Mouse (Mus musculus) liver, embryonic 15.5 days (tissue): ENCODE data around the gene Olfr1184. TPM values are rescaled to one million over a fixed set of nuclear protein-coding genes. Genes with fewer than 3 reads are reported as not detected.
"Not testable (repeated sequence)": the region's sequence is repeated elsewhere in the genome, so short reads cannot be mapped to it uniquely, and the experiment has no call there.

ENCODE experiments used
- ATAC-seq: fragments of 200-750 bp; cut with Nextera tagmentation; 2 replicates; pipeline ENCODE4 v1.8.0; 2017; ENCODE audit warnings: moderate number of reproducible peaks, mild to moderate bottlenecking, moderate library complexity; ENCODE audit not compliant: insufficient read depth
- H3K27ac ChIP-seq: fragments of 300-500 bp; sonication (generic); replicated peaks from 2 replicates; pipeline ENCODE4 v1.5.1; 2015; ENCODE audit warnings: mild to moderate bottlenecking, inconsistent platforms
- H3K27me3 ChIP-seq: fragments of 300-500 bp; sonication (generic); 2 replicates; pipeline ENCODE4 v1.6.1; 2015; ENCODE audit warnings: mild to moderate bottlenecking, inconsistent platforms
- H3K36me3 ChIP-seq: fragments of 300-500 bp; sonication (generic); replicated peaks from 2 replicates; pipeline ENCODE4 v1.6.1; 2015; ENCODE audit warnings: moderate library complexity, mild to moderate bottlenecking, inconsistent platforms
- H3K4me1 ChIP-seq: fragments of 300-500 bp; sonication (generic); replicated peaks from 2 replicates; pipeline ENCODE4 v1.6.1; 2015; ENCODE audit warnings: inconsistent platforms
- H3K4me2 ChIP-seq: fragments of 300-500 bp; sonication (generic); 2 replicates; pipeline ENCODE4 v1.6.1; 2015; ENCODE audit warnings: moderate library complexity, mild to moderate bottlenecking, inconsistent platforms
- H3K4me3 ChIP-seq: fragments of 300-500 bp; sonication (generic); replicated peaks from 2 replicates; pipeline ENCODE4 v1.5.1; 2015; ENCODE audit warnings: mild to moderate bottlenecking, inconsistent platforms
- H3K9ac ChIP-seq: fragments of 300-500 bp; sonication (generic); 2 replicates; pipeline ENCODE4 v1.6.1; 2015; ENCODE audit warnings: moderate library complexity, mild to moderate bottlenecking, inconsistent platforms
- H3K9me3 ChIP-seq: fragments of 300-500 bp; sonication (generic); replicated peaks from 2 replicates; pipeline ENCODE4 v1.6.1; 2016; ENCODE audit warnings: inconsistent platforms
- WGBS: fragments of 180-500 bp; shearing (Covaris S2); methylation state at CpG from one replicate; pipeline ENCODE4 v1.1.7; 2015; ENCODE audit warnings: mixed read lengths; ENCODE audit not compliant: insufficient replicate concordance; 5-methylcytosine and 5-hydroxymethylcytosine counted together
- polyA plus RNA-seq: library from polyadenylated mRNA; unstranded; fragments of >200 nt; fragmentation: Nextera tagmentation; extraction: Ambion mirVana; gene quantifications from 2 replicates; pipeline ENCODE4 v1.2.1, GENCODE M21; 2015

Olfr1184 gene
- polyA plus RNA-seq: not detected in 2 replicates

DNA sequence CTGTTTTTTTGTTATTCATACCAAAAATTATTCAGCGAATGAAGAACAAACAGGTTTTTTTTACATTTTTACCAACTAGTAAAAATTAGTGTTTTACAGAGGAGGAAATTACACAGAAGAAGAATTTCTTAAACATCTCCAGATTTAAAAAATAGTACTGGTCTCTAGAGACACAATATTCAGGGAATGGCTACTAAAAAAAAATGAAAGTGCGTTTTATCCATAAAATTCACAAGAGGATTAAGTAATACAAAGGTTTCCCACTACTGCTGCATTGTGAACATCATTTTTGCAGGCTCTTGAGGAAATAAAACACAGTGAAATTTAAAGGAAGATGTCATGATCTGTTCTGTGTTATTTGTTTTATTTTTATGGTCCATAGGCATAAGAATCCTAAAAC lies at the start of gene Olfr1184:
Olfr1184 (plus strand) TSS at position 301 of the 400 bp plus-strand sequence.
- H3K4me1 ChIP-seq: no peaks in the 10 kb centered on the region
- no peaks in the 10 kb centered on the region for H3K27me3 ChIP-seq
- no peaks in the 10 kb centered on the region for H3K9me3 ChIP-seq
- no peak within 1 kb of the TSS for H3K4me2 ChIP-seq
- no peaks in the 10 kb centered on the region for H3K36me3 ChIP-seq
- no peak within 1 kb of the TSS for H3K4me3 ChIP-seq
- H3K27ac ChIP-seq: no peak within 1 kb of the TSS
- no peak for ATAC-seq
- 68% methylated on average over 2 of the region's 2 CpGs for WGBS
- no peak within 1 kb of the TSS for H3K9ac ChIP-seq

DNA sequence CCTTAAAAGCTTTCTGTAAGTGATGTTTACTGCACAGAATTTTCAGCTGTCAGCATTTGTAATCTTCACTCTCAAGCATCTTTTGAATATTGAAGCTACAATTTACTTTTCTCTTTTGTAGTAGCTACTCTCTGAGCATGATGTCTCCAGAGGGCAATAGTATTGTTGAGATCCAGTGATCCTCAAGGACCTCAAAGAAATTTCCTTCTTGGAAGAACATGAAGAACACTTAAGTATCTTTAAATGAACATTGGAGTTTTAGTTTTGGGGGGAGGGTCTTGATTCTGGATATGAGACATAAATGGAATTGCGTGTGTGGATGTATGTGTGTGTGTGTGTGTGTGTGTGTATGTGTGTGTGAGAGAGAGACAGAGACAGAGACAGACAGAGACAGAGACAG lies 34.4 kb upstream of the Olfr1184 start, which contains the start of gene Gm13757:
Gm13757 (minus strand) TSS at position 101 of the 400 bp plus-strand sequence.
- Histone ChIP-seq H3K4me2 (no peak within 1 kb of the TSS), H3K9me3 (no peaks in the 10 kb centered on the region), H3K36me3 (no peaks in the 10 kb centered on the region), H3K4me3 (no peak within 1 kb of the TSS), H3K27ac (no peak within 1 kb of the TSS), H3K9ac (no peak within 1 kb of the TSS), H3K27me3 (no peaks in the 10 kb centered on the region), H3K4me1 (no peaks in the 10 kb centered on the region)
- WGBS: 65% methylated on average over 1 of the region's 1 CpGs
- ATAC-seq: no peak

DNA sequence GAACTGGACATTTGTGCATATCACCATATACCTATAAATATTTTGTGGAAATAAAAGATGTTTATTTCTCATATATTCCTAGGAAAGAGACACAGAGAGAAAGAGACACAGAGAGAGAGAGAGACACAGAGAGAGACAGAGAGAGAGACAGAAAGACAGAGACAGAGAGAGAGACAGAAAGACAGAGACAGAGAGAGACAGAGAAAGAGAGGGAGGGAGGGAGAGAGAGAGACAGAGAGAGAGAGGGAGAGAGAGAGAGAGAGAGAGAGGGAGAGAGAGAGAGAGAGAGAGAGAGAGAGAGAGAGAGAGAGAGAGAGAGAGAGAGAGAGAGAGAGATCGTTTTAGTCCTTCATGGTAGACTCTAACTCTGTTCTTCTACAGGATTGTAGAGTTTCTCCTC lies 28.8 kb upstream of the Olfr1184 start, which contains the start of gene Olfr1183:
Olfr1183 (plus strand) TSS at position 301 of the 400 bp plus-strand sequence.
- not testable (repeated sequence) for H3K4me1 ChIP-seq, H3K9me3 ChIP-seq, H3K4me3 ChIP-seq, ATAC-seq, H3K9ac ChIP-seq, H3K4me2 ChIP-seq, H3K27ac ChIP-seq, H3K36me3 ChIP-seq, H3K27me3 ChIP-seq
- WGBS: 75% methylated on average over 1 of the region's 1 CpGs

DNA sequence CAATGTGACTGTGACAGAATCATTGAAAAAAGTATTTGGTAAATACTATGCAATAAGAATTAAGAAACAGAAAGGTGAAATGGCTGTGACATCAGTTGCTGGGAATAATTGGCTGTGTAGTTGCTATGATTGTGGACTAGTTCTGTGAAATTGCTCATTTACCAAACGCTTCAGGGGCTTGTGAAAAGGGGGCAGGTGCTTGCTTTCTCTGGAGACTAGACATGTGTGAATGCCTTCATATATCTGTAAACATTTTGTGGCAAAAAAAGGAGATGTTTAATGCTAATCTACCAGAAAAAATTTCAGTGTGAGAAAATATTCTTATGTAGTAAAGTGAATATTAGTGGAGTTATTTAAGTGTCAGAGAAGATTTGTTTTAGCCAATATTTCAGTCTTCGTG lies 9.6 kb downstream of the Olfr1184 start, which contains the start of gene Olfr1185-ps1:
Olfr1185-ps1 (plus strand) TSS at position 301 of the 400 bp plus-strand sequence.
- Histone ChIP-seq H3K4me1 (no peaks in the 10 kb centered on the region), H3K4me2 (no peak within 1 kb of the TSS), H3K27ac (no peak within 1 kb of the TSS), H3K36me3 (no peaks in the 10 kb centered on the region), H3K27me3 (no peaks in the 10 kb centered on the region), H3K4me3 (no peak within 1 kb of the TSS), H3K9me3 (no peaks in the 10 kb centered on the region), H3K9ac (no peak within 1 kb of the TSS)
- ATAC-seq: no peak
- 35% methylated on average over 2 of the region's 2 CpGs for WGBS

DNA sequence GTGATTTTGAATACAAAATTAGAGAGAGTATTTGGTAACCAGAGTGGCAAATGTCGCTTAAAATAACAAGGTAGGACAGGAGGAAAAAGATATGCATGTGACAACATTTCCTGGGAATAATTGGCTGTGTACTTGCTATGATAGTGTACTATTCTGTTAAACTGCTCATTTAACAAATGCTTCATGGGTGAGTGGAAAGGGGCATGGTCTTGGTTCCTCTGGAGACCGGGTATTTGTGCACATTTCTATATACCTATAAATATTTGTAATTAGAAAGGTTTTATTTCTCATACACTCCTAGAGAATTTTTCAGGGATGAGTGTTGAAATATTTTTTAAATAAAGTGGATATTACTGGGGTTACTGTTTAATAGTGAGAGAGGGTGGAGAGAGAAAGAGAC lies 34.9 kb downstream of the Olfr1184 start, which contains the start of gene Olfr1186:
Olfr1186 (plus strand) TSS at position 301 of the 400 bp plus-strand sequence.
- Histone ChIP-seq H3K4me3 (no peak within 1 kb of the TSS), H3K36me3 (no peaks in the 10 kb centered on the region), H3K9ac (no peak within 1 kb of the TSS), H3K27me3 (no peaks in the 10 kb centered on the region), H3K4me1 (no peaks in the 10 kb centered on the region), H3K9me3 (no peaks in the 10 kb centered on the region), H3K4me2 (no peak within 1 kb of the TSS), H3K27ac (no peak within 1 kb of the TSS)
- no peak for ATAC-seq
- 55% methylated on average over 2 of the region's 2 CpGs for WGBS

DNA sequence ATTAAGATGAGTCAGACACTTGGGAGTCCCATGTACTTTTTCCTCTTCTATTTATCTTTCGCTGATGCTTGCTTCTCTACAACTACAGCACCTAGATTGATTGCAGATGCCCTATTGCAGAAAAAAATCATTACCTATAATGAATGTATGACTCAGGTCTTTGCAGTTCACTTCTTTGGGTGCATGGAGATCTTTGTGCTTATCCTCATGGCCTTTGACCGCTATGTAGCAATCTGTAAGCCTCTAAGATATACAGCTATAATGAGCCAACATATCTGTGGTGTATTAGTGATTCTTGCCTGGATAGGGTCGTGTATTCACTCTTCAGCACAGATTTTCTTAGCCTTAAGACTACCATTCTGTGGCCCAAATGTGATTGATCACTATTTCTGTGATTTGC lies 42.3 kb downstream of the Olfr1184 start:
- 34% methylated on average over 3 of the region's 3 CpGs for WGBS
- no peaks in the 10 kb centered on the region for H3K36me3 ChIP-seq
- ATAC-seq: no peak

More for the DNA sequence above, 42.3 kb downstream of the Olfr1184 start:
- Histone ChIP-seq H3K4me1 (no peaks in the 10 kb centered on the region), H3K9me3 (no peaks in the 10 kb centered on the region), H3K27ac (no peak overlapping the region), H3K9ac (no peak overlapping the region), H3K4me2 (no peak overlapping the region), H3K27me3 (no peaks in the 10 kb centered on the region), H3K4me3 (no peak overlapping the region)

Other genes starting within 250 kb of the Olfr1184 start
- not detected in 2 replicates for gene Olfr1173, start 203.7 kb upstream of the Olfr1184 start, polyA plus RNA-seq
- gene Olfr1174-ps, start 168.5 kb upstream of the Olfr1184 start, polyA plus RNA-seq: not detected in 2 replicates
- not detected in 2 replicates for gene Olfr1175-ps, start 156.4 kb upstream of the Olfr1184 start, polyA plus RNA-seq
- not detected in 2 replicates for gene Olfr1176, start 146.9 kb upstream of the Olfr1184 start, polyA plus RNA-seq
- not detected in 2 replicates for gene Olfr1177-ps, start 137.1 kb upstream of the Olfr1184 start, polyA plus RNA-seq
- not detected in 2 replicates for gene Olfr1178, start 96.5 kb upstream of the Olfr1184 start, polyA plus RNA-seq
- not detected in 2 replicates for gene Olfr1179, start 77.1 kb upstream of the Olfr1184 start, polyA plus RNA-seq
- gene Olfr1180, start 64.4 kb upstream of the Olfr1184 start, polyA plus RNA-seq: not detected in 2 replicates
- not detected in 2 replicates for gene Olfr1181, start 57.4 kb upstream of the Olfr1184 start, polyA plus RNA-seq
- not detected in 2 replicates for gene Gm13757, start 34.5 kb upstream of the Olfr1184 start, polyA plus RNA-seq
- not detected in 2 replicates for gene Olfr1183, start 28.7 kb upstream of the Olfr1184 start, polyA plus RNA-seq
- gene Olfr1185-ps1, start 9.7 kb downstream of the Olfr1184 start, polyA plus RNA-seq: not detected in 2 replicates
- not detected in 2 replicates for gene Olfr1186, start 35.0 kb downstream of the Olfr1184 start, polyA plus RNA-seq
- not detected in 2 replicates for gene Olfr1188, start 73.3 kb downstream of the Olfr1184 start, polyA plus RNA-seq
- gene Olfr1189, start 102.9 kb downstream of the Olfr1184 start, polyA plus RNA-seq: not detected in 2 replicates
- gene Olfr1191-ps1, start 156.9 kb downstream of the Olfr1184 start, polyA plus RNA-seq: not detected in 2 replicates
- not detected in 2 replicates for gene Olfr1192-ps1, start 164.9 kb downstream of the Olfr1184 start, polyA plus RNA-seq
- gene Olfr1193, start 192.0 kb downstream of the Olfr1184 start, polyA plus RNA-seq: not detected in 2 replicates
- gene Olfr1195, start 205.6 kb downstream of the Olfr1184 start, polyA plus RNA-seq: not detected in 2 replicates
- gene Olfr1196, start 221.0 kb downstream of the Olfr1184 start, polyA plus RNA-seq: not detected in 2 replicates
- not detected in 2 replicates for gene Olfr1197, start 248.8 kb downstream of the Olfr1184 start, polyA plus RNA-seq